Mouse (Mus musculus) lung, postnatal 4 days (tissue): ENCODE measurements around the gene Pdhx.

ENCODE experiments used
- DNase-seq, 2 experiments: peaks; one replicate each; pipeline ENCODE4 v3.0.0; 2021

The Pdhx gene

GRCm38 (mm10) chr2:102986964-102987707 is 86.2 kb downstream of the Pdhx start:
- peak; percentile 23 to 33 for DNase-seq

GRCm38 (mm10) chr2:102986424-102986823 is 86.9 kb downstream of the Pdhx start:
- DNase-seq: no peak

GRCm38 (mm10) chr2:102982822-102983221 is 90.5 kb downstream of the Pdhx start:
- no peak for DNase-seq

GRCm38 (mm10) chr2:102981446-102982314 is 91.6 kb downstream of the Pdhx start:
- no peak for DNase-seq

GRCm38 (mm10) chr2:102980870-102981269 is 92.4 kb downstream of the Pdhx start:
- no peak for DNase-seq

- DNase-seq: no peak
Observed at GRCm38 (mm10) chr2:102979519-102979918, 93.8 kb downstream of the Pdhx start.

- no peak for DNase-seq
Observed at GRCm38 (mm10) chr2:102979112-102979511, 94.2 kb downstream of the Pdhx start.

GRCm38 (mm10) chr2:102975358-102975945 is 97.9 kb downstream of the Pdhx start:
- peak; percentile 14 to 50 for DNase-seq

- DNase-seq: no peak
Observed at GRCm38 (mm10) chr2:102973115-102973514, 100.2 kb downstream of the Pdhx start.

- peak; percentile 27 to 37 for DNase-seq
Observed at GRCm38 (mm10) chr2:102972575-102972974, 100.7 kb downstream of the Pdhx start.

- no peak for DNase-seq
Observed at GRCm38 (mm10) chr2:102971951-102972350, 101.4 kb downstream of the Pdhx start.
